Mouse (Mus musculus) megakaryocyte-erythroid progenitor cell, adult 5-6 weeks (primary cell): ENCODE measurements at regions not wholly inside any gene's neighbourhood (a gene's known extent, or its start where the extent isn't known, plus 50 kb on each side); places are given as distances from the start of the nearest gene placed in this dataset.

ENCODE experiments used
- ATAC-seq: replicated peaks from 2 replicates; pipeline ENCODE4 v1.8.0; 2016; ENCODE audit warnings: mild to moderate bottlenecking, inconsistent platforms; ENCODE audit not compliant: severe bottlenecking, poor library complexity, low FRiP score, low TSS enrichment

GRCm38 (mm10) chr13:31317066-31317465 is 238.9 kb upstream of the Foxq1 start:
- no peak for ATAC-seq

DNA sequence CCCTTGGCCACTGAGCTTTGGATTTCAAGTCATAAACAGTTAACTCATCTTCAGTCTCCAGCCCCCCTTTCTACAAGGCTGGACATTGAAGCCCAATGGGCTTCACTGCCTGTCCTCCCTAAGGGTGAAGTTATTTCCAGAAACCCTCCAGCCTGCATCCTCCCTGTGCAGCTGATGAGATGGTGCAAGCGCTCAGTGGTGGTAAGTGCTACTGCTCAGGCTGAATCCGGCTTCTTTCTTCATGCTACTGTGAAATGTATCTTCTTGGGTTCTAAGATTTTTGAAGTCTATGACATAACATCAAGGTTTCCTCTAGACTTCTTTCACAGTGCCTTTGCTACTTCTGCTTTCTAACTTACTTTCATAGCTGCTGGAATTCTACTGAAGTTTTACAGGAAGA is 237.9 kb upstream of the Foxq1 start:
- ATAC-seq = no peak

DNA sequence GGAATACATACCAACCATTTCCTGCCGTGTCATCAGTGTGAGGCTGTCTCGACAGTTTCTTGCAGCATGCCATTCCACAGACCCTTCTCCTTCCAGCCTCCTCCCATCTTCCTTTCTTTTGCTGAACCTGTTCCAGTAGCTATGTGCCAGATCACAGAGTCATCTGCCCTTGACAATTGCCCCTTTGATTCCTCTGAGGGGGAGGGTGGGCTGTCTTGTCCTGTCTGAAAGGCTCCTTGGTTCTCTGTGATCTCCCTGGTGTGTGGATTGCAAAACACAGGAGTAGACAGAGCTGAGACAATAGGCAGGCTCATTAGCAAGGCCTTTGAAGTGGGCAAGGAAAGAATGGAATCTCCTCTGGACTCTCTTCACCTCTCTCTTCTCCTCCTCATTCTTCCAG is 234.5 kb upstream of the Foxq1 start:
- no peak for ATAC-seq

- no peak for ATAC-seq
Measured at GRCm38 (mm10) chr13:31326269-31326851, 229.6 kb upstream of the Foxq1 start.

GRCm38 (mm10) chr13:31327511-31327951 is 228.4 kb upstream of the Foxq1 start:
- ATAC-seq = no peak

DNA sequence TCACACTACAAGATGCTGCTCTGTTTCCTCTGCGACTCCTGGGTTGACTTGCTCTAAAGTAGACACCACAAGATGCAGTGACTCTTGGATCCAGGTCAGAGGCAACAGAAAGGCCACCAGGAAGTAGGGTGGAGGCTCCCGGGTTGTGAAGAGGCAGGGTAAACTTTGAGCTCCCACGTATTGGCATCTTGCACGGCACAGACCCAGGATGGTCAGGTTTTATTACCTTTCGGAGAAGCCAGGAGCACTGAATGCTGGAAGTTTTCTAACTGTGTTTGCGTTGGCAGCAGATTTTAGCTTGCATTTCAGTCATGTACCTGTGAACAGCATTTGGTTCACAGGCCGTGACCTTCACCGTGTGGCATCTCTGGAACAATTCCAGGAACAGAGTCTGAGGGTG is 227.2 kb upstream of the Foxq1 start:
- no peak for ATAC-seq

- ATAC-seq = no peak
Measured at GRCm38 (mm10) chr13:31330731-31331130, 225.2 kb upstream of the Foxq1 start.

GRCm38 (mm10) chr13:31334981-31335380 is 221.0 kb upstream of the Foxq1 start:
- no peak for ATAC-seq

DNA sequence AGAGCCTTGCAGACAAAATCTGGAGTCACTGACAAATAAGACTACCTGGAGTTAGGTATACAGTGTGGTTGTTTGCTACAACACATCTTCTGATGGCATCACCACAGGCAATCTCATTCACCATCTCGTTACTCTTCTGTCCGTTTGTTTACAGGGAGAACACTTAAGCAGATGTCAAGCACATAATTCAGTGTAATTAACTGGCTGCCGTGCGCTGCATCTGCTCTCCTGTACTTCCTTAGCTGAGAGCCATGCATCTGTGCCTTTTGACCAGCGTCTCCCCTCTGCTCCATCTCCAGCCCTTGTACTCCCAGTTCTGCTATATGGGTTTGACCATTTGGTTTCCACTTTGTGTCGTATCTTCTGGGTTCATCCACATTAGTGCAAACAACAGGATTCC is 218.3 kb upstream of the Foxq1 start:
- ATAC-seq = no peak

DNA sequence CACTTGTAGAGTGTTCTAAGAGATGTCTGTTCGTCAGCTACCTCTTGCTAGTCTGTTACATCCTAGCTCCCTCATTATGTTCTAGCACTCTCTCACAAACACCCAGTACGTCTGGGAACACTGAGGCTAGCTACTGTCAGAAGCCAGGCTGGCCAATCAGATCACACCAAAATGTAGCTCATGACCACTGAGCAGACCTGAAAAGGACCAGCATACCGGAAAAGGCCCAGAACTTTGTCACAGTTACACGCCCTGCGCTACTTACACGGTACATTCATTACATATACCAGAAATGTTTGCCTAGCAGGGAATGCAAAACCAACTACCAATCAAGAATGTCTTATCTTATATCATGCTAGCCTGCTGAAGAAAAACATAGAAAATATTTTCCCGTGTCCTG is 216.5 kb upstream of the Foxq1 start:
- no peak for ATAC-seq

- no peak for ATAC-seq
Measured at GRCm38 (mm10) chr13:31339901-31340300, 216.0 kb upstream of the Foxq1 start.

GRCm38 (mm10) chr13:31340363-31340948 is 215.5 kb upstream of the Foxq1 start:
- no peak for ATAC-seq

GRCm38 (mm10) chr13:31341282-31342100 is 214.4 kb upstream of the Foxq1 start:
- ATAC-seq = no peak

DNA sequence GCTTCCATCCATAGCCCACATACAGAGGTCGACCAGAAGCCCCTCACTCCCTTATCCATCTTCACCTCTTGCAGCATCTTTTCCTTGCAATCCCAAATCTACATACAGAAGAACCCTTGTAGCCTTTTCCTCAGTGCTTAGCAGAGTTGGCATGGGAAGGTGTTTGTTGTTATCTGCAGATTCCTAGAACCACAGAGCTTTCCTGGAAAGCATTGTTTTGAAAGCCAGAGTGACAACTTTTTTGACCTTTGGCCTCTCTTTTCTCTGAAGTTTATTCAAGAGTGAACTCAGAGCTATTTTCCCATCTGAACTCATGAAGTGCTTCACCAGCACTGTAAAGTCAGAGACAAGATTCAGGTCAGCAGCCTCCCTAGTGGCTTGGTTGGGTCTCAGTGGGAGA is 209.7 kb upstream of the Foxq1 start:
- no peak for ATAC-seq

DNA sequence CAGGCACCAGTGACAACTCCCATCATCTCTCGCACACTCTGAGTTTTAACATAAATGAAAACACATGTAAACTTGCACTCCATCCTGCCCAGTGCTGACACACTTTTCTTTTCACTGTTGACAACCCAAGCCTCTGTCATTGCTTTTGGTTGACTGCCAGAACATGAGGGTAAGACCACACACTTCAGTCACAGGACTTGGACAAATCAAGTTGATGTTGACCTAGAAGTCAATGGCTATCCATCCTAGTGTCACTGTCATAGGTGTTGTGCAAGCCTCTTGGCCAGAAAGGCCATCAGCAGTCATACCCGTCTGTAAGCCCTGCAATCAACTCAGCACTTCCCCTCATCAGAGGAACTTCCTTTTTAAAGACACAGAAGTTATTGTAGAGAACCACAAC is 208.9 kb upstream of the Foxq1 start:
- ATAC-seq = no peak

DNA sequence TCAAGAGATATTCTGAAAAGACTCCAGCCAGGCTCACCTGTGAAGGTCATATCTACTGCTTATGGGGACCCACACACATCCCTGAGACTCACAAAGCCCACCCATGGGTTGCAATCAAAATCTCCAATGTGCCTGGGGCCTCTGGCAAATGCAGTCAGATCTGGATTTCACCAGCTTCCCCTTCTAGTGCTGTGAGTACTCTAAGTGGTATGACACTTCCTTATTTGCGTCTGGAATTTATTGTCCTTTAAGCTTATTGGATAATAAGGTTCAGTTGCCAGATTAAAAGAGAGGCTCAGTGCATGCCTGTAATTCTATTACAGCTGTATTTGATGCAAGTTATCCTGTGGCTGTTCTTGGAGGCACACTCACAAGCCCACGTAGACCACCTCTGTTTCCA is 206.3 kb upstream of the Foxq1 start:
- no peak for ATAC-seq

DNA sequence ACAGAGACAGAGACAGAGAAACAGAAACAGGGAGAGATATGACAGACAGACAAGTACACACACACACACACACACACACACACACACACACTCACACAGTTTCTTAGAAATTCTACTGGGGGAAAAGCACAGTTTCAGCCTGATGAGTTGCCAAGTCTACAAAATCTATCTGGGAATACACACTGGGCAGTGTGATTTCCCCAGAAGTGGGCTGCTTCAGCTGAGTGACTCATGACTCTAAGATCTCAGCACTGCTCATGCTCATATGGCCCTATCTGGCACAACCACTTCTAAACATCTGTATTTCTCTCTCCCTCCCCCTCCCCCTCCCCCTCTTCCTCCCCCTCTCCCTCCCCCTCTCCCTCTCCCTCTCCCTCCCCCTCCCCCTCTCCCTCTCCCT is 204.5 kb upstream of the Foxq1 start:
- no peak for ATAC-seq

- ATAC-seq = no peak
Measured at GRCm38 (mm10) chr13:31352825-31353224, 203.1 kb upstream of the Foxq1 start.

- ATAC-seq = no peak
Measured at GRCm38 (mm10) chr13:31359353-31359752, 196.6 kb upstream of the Foxq1 start.

DNA sequence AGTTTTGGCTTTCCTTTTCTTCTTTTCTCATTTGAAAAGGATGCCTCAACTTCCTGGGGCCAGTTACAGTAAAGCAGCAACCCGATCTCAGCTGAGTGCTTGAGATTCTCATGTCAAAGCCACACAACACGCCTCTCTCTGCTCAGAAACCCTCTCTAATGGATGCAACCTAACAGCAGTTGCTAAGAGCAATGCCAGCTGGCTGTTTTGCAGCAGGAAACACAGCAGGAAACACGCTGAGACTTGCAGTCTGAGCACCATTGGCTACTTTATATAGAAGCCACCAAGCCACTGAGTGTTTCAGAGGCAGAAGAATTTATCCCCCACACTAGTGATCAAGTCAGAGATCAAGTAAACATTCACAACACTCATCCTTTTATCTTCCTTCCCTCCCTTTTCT is 193.5 kb upstream of the Foxq1 start:
- no peak for ATAC-seq

GRCm38 (mm10) chr13:31364369-31364768 is 191.6 kb upstream of the Foxq1 start:
- no peak for ATAC-seq
